Mouse (Mus musculus) lung, postnatal 0 days (tissue): ENCODE measurements around the gene Vmn2r75. TPM values are rescaled to one million over a fixed set of nuclear protein-coding genes. Genes with fewer than 3 reads are reported as not detected.
"Not testable (repeated sequence)": the region's sequence is repeated elsewhere in the genome, so short reads cannot be mapped to it uniquely, and the experiment has no call there.

ENCODE experiments used
- ATAC-seq: fragments of 200-750 bp; cut with Nextera tagmentation; 2 replicates; pipeline ENCODE4 v1.8.0; 2017; ENCODE audit warnings: moderate library complexity
- DNase-seq: peaks from one replicate; pipeline ENCODE4 v3.0.0-alpha.2; 2016; ENCODE audit warnings: low spot score
- H3K27ac ChIP-seq: fragments of 300-500 bp; sonication (generic); 2 replicates; pipeline ENCODE4 v1.5.1; 2014; ENCODE audit warnings: antibody characterized with exemption, mild to moderate bottlenecking, low read length, mixed read lengths
- H3K27me3 ChIP-seq: fragments of 300-500 bp; sonication (generic); replicated peaks from 2 replicates; pipeline ENCODE4 v1.6.1; 2014; ENCODE audit warnings: low read length, mixed read lengths; ENCODE audit not compliant: insufficient read depth
- H3K36me3 ChIP-seq: fragments of 300-500 bp; sonication (generic); 2 replicates; pipeline ENCODE4 v1.6.1; 2014; ENCODE audit warnings: low read length, mixed read lengths; ENCODE audit not compliant: insufficient read depth
- H3K4me1 ChIP-seq: fragments of 300-500 bp; sonication (generic); 2 replicates; pipeline ENCODE4 v1.6.1; 2014; ENCODE audit warnings: antibody characterized with exemption, low read depth, low read length, mixed read lengths; ENCODE audit not compliant: insufficient read depth
- H3K4me2 ChIP-seq: fragments of 300-500 bp; sonication (generic); replicated peaks from 2 replicates; pipeline ENCODE4 v1.6.1; 2014; ENCODE audit warnings: low read depth, mild to moderate bottlenecking, low read length, moderate library complexity, mixed read lengths
- H3K4me3 ChIP-seq: fragments of 300-500 bp; sonication (generic); 2 replicates; pipeline ENCODE4 v1.5.1; 2014; ENCODE audit warnings: low read depth, low read length
- H3K9ac ChIP-seq: fragments of 300-500 bp; sonication (generic); replicated peaks from 2 replicates; pipeline ENCODE4 v1.6.1; 2014; ENCODE audit warnings: low read depth, mild to moderate bottlenecking
- H3K9me3 ChIP-seq: fragments of 300-500 bp; sonication (generic); 2 replicates; pipeline ENCODE4 v1.6.1; 2016; ENCODE audit warnings: low read length, mixed read lengths
- CTCF ChIP-seq: IDR thresholded peaks from 2 replicates; pipeline ENCODE4 v1.5.1; 2016; ENCODE audit warnings: antibody characterized with exemption, mild to moderate bottlenecking
- EP300 ChIP-seq: IDR thresholded peaks from 2 replicates; pipeline ENCODE4 v1.6.1; 2016; ENCODE audit warnings: antibody characterized with exemption, mild to moderate bottlenecking, control low read depth
- WGBS: fragments of 180-500 bp; shearing (Covaris S2); extraction: QIAGEN DNeasy Blood & Tissue Kit; methylation state at CpG from one replicate; pipeline ENCODE4 v1.1.7; 2014; 5-methylcytosine and 5-hydroxymethylcytosine counted together
- polyA plus RNA-seq: library from polyadenylated mRNA; unstranded; fragments of >200 nt; fragmentation: Nextera tagmentation; extraction: Ambion mirVana; gene quantifications from 2 replicates; pipeline ENCODE4 v1.2.1, GENCODE M21; 2015

Gene Vmn2r75
- not detected in 2 replicates for polyA plus RNA-seq

- not testable (repeated sequence) for H3K4me1 ChIP-seq, DNase-seq, H3K27me3 ChIP-seq, H3K9ac ChIP-seq, H3K9me3 ChIP-seq, H3K27ac ChIP-seq, H3K4me2 ChIP-seq, H3K36me3 ChIP-seq, H3K4me3 ChIP-seq, ATAC-seq
- whole genome bisulfite sequencing = 33% methylated on average over 1 of the region's 1 CpGs
Observed at GRCm38 (mm10) chr7:86171678-86172077, at the start of gene Vmn2r75. Gene Vmn2r75 (minus strand): TSS chr7:86171778.

DNA sequence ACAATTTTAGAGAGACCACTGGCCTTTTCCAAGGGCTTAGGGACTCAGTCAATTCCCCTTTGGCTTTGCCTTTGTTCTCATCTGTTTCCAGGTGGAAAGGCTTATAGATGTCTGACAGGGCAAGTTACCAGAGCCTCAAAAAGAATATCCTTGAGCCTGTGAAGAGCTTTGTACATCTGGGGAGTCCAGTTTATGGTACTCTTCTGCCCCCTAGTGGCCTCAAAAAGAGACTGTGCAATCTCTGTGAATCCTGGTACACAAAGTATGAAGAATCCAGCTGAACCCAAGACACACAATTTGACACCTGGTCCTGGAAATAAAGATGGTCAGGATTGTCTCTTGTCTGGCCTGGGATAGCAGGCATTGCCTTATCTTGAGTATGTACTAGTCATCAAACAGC lies 39.8 kb upstream of the Vmn2r75 start:
- no peaks in the 10 kb centered on the region for H3K4me1 ChIP-seq
- H3K27ac ChIP-seq = no peak overlapping the region
- no peaks in the 10 kb centered on the region; the same call in 1 of the 2 replicates for H3K9me3 ChIP-seq
- TF ChIP-seq CTCF (no peak), EP300 (no peak)
- no peak overlapping the region for H3K4me3 ChIP-seq
- no peak for ATAC-seq
- H3K9ac ChIP-seq = no peak overlapping the region
- H3K4me2 ChIP-seq = no peak overlapping the region
- H3K27me3 ChIP-seq = no peaks in the 10 kb centered on the region
- DNase-seq = no peak
- no peaks in the 10 kb centered on the region for H3K36me3 ChIP-seq

Other genes starting within 250 kb of the Vmn2r75 start
- gene Vmn2r74, start 210.1 kb downstream of the Vmn2r75 start, polyA plus RNA-seq = not detected in 2 replicates
- not detected in 2 replicates for gene Vmn2r76, start 74.5 kb upstream of the Vmn2r75 start, polyA plus RNA-seq
- not detected in 2 replicates for gene Olfr310, start 105.4 kb upstream of the Vmn2r75 start, polyA plus RNA-seq
- gene Olfr309, start 141.9 kb upstream of the Vmn2r75 start, polyA plus RNA-seq = not detected in 2 replicates
- gene Olfr308, start 153.9 kb upstream of the Vmn2r75 start, polyA plus RNA-seq = not detected in 2 replicates
- not detected in 2 replicates for gene Olfr307, start 165.8 kb upstream of the Vmn2r75 start, polyA plus RNA-seq
- not detected in 2 replicates for gene Olfr305, start 195.2 kb upstream of the Vmn2r75 start, polyA plus RNA-seq
- not detected in 2 replicates for gene Olfr304, start 214.9 kb upstream of the Vmn2r75 start, polyA plus RNA-seq
- gene Olfr303, start 226.0 kb upstream of the Vmn2r75 start, polyA plus RNA-seq = not detected in 2 replicates
- gene Olfr301, start 232.1 kb upstream of the Vmn2r75 start, polyA plus RNA-seq = not detected in 2 replicates